Mouse (Mus musculus): ENCODE measurements around the gene Dnajb6. TPM values are rescaled to one million over a fixed set of nuclear protein-coding genes. Genes with fewer than 3 reads are reported as not detected.

Dnajb6 gene
- polyA plus RNA-seq, 1 experiment from 2014 or later: 90.0 TPM

DNA sequence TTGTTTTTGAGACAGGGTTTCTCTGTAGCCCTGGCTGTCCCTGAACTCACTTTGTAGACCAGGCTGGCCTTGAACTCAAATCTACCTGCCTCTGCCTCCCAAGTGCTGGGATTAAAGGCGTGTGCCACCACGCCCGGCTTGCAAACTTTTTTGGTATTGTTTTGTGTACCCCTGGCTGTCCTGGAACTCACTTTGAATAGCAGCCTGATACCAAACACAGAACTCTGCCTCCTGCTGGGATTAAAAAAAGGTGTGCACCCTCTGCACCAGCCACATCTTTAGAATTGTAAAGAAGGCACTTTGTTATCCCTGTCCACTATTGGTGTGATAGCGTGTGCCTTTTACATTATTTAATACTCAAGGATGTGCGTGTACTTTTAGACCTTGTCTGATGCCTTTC lies 2.0 kb downstream of the Dnajb6 start:
- H3K9me3 ChIP-seq (ENCODE audit: control insufficient read depth, low read length): no peaks in the 10 kb centered on the region
- peak overlapping the region; percentile 88 for H3K4me2 ChIP-seq (ENCODE audit: low read length)
- WGBS: 86% methylated on average over 5 of the region's 5 CpGs
- H3K27me3 ChIP-seq (ENCODE audit: control insufficient read depth, insufficient read depth, low read length): no peaks in the 10 kb centered on the region
- peak overlapping the region in 1 of 2 experiments; percentile 93; a peak in 1 of 4 replicates for H3K4me3 ChIP-seq (ENCODE audit: control insufficient read depth in 1 of 2, insufficient read depth in 1 of 2, low read depth in 1 of 2, low read length in 2 of 2)
- no peak overlapping the region for H3K9ac ChIP-seq (ENCODE audit: low read length)
- H3K36me3 ChIP-seq (ENCODE audit: control insufficient read depth, insufficient read depth, low read length): 0 out of 2 replicates have a peak, but pooled peaks cover 3% of the 10 kb centered on the region
- no peak overlapping the region for H3K27ac ChIP-seq (replicated peaks in 1 of 2; ENCODE audit: control insufficient read depth in 1 of 2, insufficient read depth in 1 of 2, low read depth in 2 of 2, low read length in 2 of 2)
- ATAC-seq (ENCODE audit: insufficient number of reproducible peaks, insufficient read depth, low FRiP score, low read depth): no peak
- H3K4me1 ChIP-seq (ENCODE audit: control insufficient read depth in 2 of 2, insufficient read depth in 2 of 2, low read length in 2 of 2): peaks cover 4 to 34% of the 10 kb centered on the region in 2 experiments

DNA sequence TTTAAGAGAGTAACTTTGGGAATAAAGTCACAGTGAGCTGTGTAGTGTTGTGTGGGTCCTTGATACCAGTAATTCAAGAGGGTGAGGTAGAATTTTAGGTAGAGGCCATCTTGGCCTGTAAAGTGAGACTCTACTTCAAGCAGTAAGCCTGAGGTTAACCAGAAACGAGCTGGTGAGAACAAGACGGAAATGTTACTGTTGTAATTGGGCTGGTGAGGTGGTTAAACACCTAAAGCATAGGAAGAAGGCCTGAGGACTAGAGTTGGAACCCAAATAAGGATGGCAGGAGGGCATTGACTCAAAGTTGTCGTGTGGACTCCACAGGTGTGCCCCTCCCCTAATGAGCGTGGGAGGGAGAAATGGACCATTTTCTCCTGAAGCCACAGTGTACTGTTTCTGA lies 2.6 kb downstream of the Dnajb6 start:
- H3K4me2 ChIP-seq (ENCODE audit: low read length): no peak overlapping the region
- no peak overlapping the region for H3K4me3 ChIP-seq (ENCODE audit: control insufficient read depth in 1 of 2, insufficient read depth in 1 of 2, low read depth in 1 of 2, low read length in 2 of 2)
- no peak overlapping the region for H3K9ac ChIP-seq (ENCODE audit: low read length)
- ATAC-seq (ENCODE audit: insufficient number of reproducible peaks, insufficient read depth, low FRiP score, low read depth): no peak
- H3K9me3 ChIP-seq (ENCODE audit: control insufficient read depth, low read length): no peaks in the 10 kb centered on the region
- peaks cover 4 to 34% of the 10 kb centered on the region in 2 experiments for H3K4me1 ChIP-seq (ENCODE audit: control insufficient read depth in 2 of 2, insufficient read depth in 2 of 2, low read length in 2 of 2)
- 0 out of 2 replicates have a peak, but pooled peaks cover 9% of the 10 kb centered on the region for H3K36me3 ChIP-seq (ENCODE audit: control insufficient read depth, insufficient read depth, low read length)
- no peak overlapping the region for H3K27ac ChIP-seq (replicated peaks in 1 of 2; ENCODE audit: control insufficient read depth in 1 of 2, insufficient read depth in 1 of 2, low read depth in 2 of 2, low read length in 2 of 2)
- 86% methylated on average over 4 of the region's 4 CpGs for WGBS
- H3K27me3 ChIP-seq (ENCODE audit: control insufficient read depth, insufficient read depth, low read length): no peaks in the 10 kb centered on the region

DNA sequence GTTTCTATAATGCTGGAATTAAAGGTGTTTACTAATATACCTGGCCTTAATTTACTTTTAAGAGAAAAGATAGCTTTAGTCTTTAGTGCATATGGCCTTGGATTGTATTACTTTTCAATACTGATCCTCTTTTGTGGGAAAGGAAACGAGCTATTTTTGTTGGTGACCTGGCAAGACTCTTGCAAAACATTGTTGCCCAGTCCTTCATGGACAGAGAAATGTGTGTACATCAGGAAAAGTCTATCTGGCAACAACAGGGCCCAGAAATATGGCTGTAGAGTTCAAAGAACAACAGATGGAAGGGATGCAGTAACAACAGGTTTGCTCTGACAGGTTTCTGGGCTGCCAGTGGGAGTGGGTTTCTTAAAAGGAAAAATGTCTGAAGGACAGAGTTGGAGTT lies 5.2 kb downstream of the Dnajb6 start:
- no peak for ATAC-seq (ENCODE audit: insufficient number of reproducible peaks, insufficient read depth, low FRiP score, low read depth)
- peaks cover 4 to 30% of the 10 kb centered on the region in 2 experiments for H3K4me1 ChIP-seq (ENCODE audit: control insufficient read depth in 2 of 2, insufficient read depth in 2 of 2, low read length in 2 of 2)
- 0 out of 2 replicates have a peak, but pooled peaks cover 9% of the 10 kb centered on the region for H3K36me3 ChIP-seq (ENCODE audit: control insufficient read depth, insufficient read depth, low read length)
- H3K27me3 ChIP-seq (ENCODE audit: control insufficient read depth, insufficient read depth, low read length): no peaks in the 10 kb centered on the region
- no peak overlapping the region for H3K4me3 ChIP-seq (ENCODE audit: control insufficient read depth in 1 of 2, insufficient read depth in 1 of 2, low read depth in 1 of 2, low read length in 2 of 2)
- H3K9ac ChIP-seq (ENCODE audit: low read length): peak overlapping the region; percentile 21
- peak overlapping the region in 1 of 2 experiments; percentile 37; a peak in 1 of 4 replicates for H3K27ac ChIP-seq (replicated peaks in 1 of 2; ENCODE audit: control insufficient read depth in 1 of 2, insufficient read depth in 1 of 2, low read depth in 2 of 2, low read length in 2 of 2)
- no peak overlapping the region for H3K4me2 ChIP-seq (ENCODE audit: low read length)
- H3K9me3 ChIP-seq (ENCODE audit: control insufficient read depth, low read length): no peaks in the 10 kb centered on the region
- 68% methylated on average over 1 of the region's 1 CpGs for WGBS

GRCm38 (mm10) chr5:29741093-29741492 lies 5.6 kb downstream of the Dnajb6 start:
- 37% methylated on average over 4 of the region's 4 CpGs for WGBS
- no peak overlapping the region for H3K4me3 ChIP-seq (ENCODE audit: control insufficient read depth in 1 of 2, insufficient read depth in 1 of 2, low read depth in 1 of 2, low read length in 2 of 2)

GRCm38 (mm10) chr5:29747661-29748060 lies 12.2 kb downstream of the Dnajb6 start:
- no peak for ATAC-seq (ENCODE audit: insufficient number of reproducible peaks, insufficient read depth, low FRiP score, low read depth)
- 95% methylated on average over 2 of the region's 2 CpGs for WGBS
- Histone ChIP-seq H3K27ac (replicated peaks in 1 of 2; ENCODE audit: control insufficient read depth in 1 of 2, insufficient read depth in 1 of 2, low read depth in 2 of 2, low read length in 2 of 2) (no peak overlapping the region), H3K4me3 (ENCODE audit: control insufficient read depth in 1 of 2, insufficient read depth in 1 of 2, low read depth in 1 of 2, low read length in 2 of 2) (no peak overlapping the region), H3K27me3 (ENCODE audit: control insufficient read depth, insufficient read depth, low read length) (no peaks in the 10 kb centered on the region), H3K4me2 (ENCODE audit: low read length) (no peak overlapping the region), H3K4me1 (ENCODE audit: control insufficient read depth in 2 of 2, insufficient read depth in 2 of 2, low read length in 2 of 2) (0 out of 4 replicates have a peak, but pooled peaks cover 0 to 5% of the 10 kb centered on the region in 2 experiments), H3K36me3 (ENCODE audit: control insufficient read depth, insufficient read depth, low read length) (peaks cover 41% of the 10 kb centered on the region), H3K9ac (ENCODE audit: low read length) (no peak overlapping the region), H3K9me3 (ENCODE audit: control insufficient read depth, low read length) (no peaks in the 10 kb centered on the region)

More at GRCm38 (mm10) chr5:29741093-29741492, 5.6 kb downstream of the Dnajb6 start:
- Histone ChIP-seq H3K27me3 (ENCODE audit: control insufficient read depth, insufficient read depth, low read length) (no peaks in the 10 kb centered on the region), H3K27ac (replicated peaks in 1 of 2; ENCODE audit: control insufficient read depth in 1 of 2, insufficient read depth in 1 of 2, low read depth in 2 of 2, low read length in 2 of 2) (peak overlapping the region in 1 of 2 experiments; percentile 37; a peak in 1 of 4 replicates), H3K9me3 (ENCODE audit: control insufficient read depth, low read length) (no peaks in the 10 kb centered on the region), H3K4me1 (ENCODE audit: control insufficient read depth in 2 of 2, insufficient read depth in 2 of 2, low read length in 2 of 2) (peaks cover 4 to 30% of the 10 kb centered on the region in 2 experiments), H3K9ac (ENCODE audit: low read length) (peak overlapping the region; percentile 21; the same call in 1 of the 2 replicates), H3K36me3 (ENCODE audit: control insufficient read depth, insufficient read depth, low read length) (0 out of 2 replicates have a peak, but pooled peaks cover 9% of the 10 kb centered on the region), H3K4me2 (ENCODE audit: low read length) (no peak overlapping the region)
- no peak for ATAC-seq (ENCODE audit: insufficient number of reproducible peaks, insufficient read depth, low FRiP score, low read depth)

GRCm38 (mm10) chr5:29751306-29751705 lies 15.8 kb downstream of the Dnajb6 start:
- Histone ChIP-seq H3K27ac (replicated peaks in 1 of 2; ENCODE audit: control insufficient read depth in 1 of 2, insufficient read depth in 1 of 2, low read depth in 2 of 2, low read length in 2 of 2) (no peak overlapping the region), H3K4me2 (ENCODE audit: low read length) (no peak overlapping the region), H3K4me1 (ENCODE audit: control insufficient read depth in 2 of 2, insufficient read depth in 2 of 2, low read length in 2 of 2) (0 out of 4 replicates have a peak, but pooled peaks cover 0 to 5% of the 10 kb centered on the region in 2 experiments), H3K9me3 (ENCODE audit: control insufficient read depth, low read length) (no peaks in the 10 kb centered on the region), H3K36me3 (ENCODE audit: control insufficient read depth, insufficient read depth, low read length) (peaks cover 73% of the 10 kb centered on the region), H3K4me3 (ENCODE audit: control insufficient read depth in 1 of 2, insufficient read depth in 1 of 2, low read depth in 1 of 2, low read length in 2 of 2) (no peak overlapping the region), H3K9ac (ENCODE audit: low read length) (no peak overlapping the region), H3K27me3 (ENCODE audit: control insufficient read depth, insufficient read depth, low read length) (no peaks in the 10 kb centered on the region)
- no peak for ATAC-seq (ENCODE audit: insufficient number of reproducible peaks, insufficient read depth, low FRiP score, low read depth)

- Histone ChIP-seq H3K36me3 (ENCODE audit: control insufficient read depth, insufficient read depth, low read length) (peaks cover 89% of the 10 kb centered on the region), H3K9ac (ENCODE audit: low read length) (no peak overlapping the region), H3K4me1 (ENCODE audit: control insufficient read depth in 2 of 2, insufficient read depth in 2 of 2, low read length in 2 of 2) (0 out of 4 replicates have a peak, but pooled peaks cover 0 to 5% of the 10 kb centered on the region in 2 experiments), H3K4me2 (ENCODE audit: low read length) (no peak overlapping the region), H3K27me3 (ENCODE audit: control insufficient read depth, insufficient read depth, low read length) (no peaks in the 10 kb centered on the region), H3K4me3 (ENCODE audit: control insufficient read depth in 1 of 2, insufficient read depth in 1 of 2, low read depth in 1 of 2, low read length in 2 of 2) (no peak overlapping the region), H3K9me3 (ENCODE audit: control insufficient read depth, low read length) (no peaks in the 10 kb centered on the region), H3K27ac (replicated peaks in 1 of 2; ENCODE audit: control insufficient read depth in 1 of 2, insufficient read depth in 1 of 2, low read depth in 2 of 2, low read length in 2 of 2) (no peak overlapping the region)
- no peak for ATAC-seq (ENCODE audit: insufficient number of reproducible peaks, insufficient read depth, low FRiP score, low read depth)
Measured at GRCm38 (mm10) chr5:29752894-29753293, 17.4 kb downstream of the Dnajb6 start.

- H3K4me3 ChIP-seq (ENCODE audit: control insufficient read depth in 1 of 2, insufficient read depth in 1 of 2, low read depth in 1 of 2, low read length in 2 of 2): no peak overlapping the region
- peaks cover 84% of the 10 kb centered on the region for H3K36me3 ChIP-seq (ENCODE audit: control insufficient read depth, insufficient read depth, low read length)
- H3K4me2 ChIP-seq (ENCODE audit: low read length): no peak overlapping the region
- no peak for ATAC-seq (ENCODE audit: insufficient number of reproducible peaks, insufficient read depth, low FRiP score, low read depth)
- H3K27me3 ChIP-seq (ENCODE audit: control insufficient read depth, insufficient read depth, low read length): no peaks in the 10 kb centered on the region
- no peak overlapping the region for H3K27ac ChIP-seq (replicated peaks in 1 of 2; ENCODE audit: control insufficient read depth in 1 of 2, insufficient read depth in 1 of 2, low read depth in 2 of 2, low read length in 2 of 2)
- no peaks in the 10 kb centered on the region for H3K9me3 ChIP-seq (ENCODE audit: control insufficient read depth, low read length)
- H3K4me1 ChIP-seq (ENCODE audit: control insufficient read depth in 2 of 2, insufficient read depth in 2 of 2, low read length in 2 of 2): 0 out of 4 replicates have a peak, but pooled peaks cover 0 to 4% of the 10 kb centered on the region in 2 experiments
- WGBS: 77% methylated on average over 5 of the region's 5 CpGs
- no peak overlapping the region for H3K9ac ChIP-seq (ENCODE audit: low read length)
Measured at GRCm38 (mm10) chr5:29759318-29759717, 23.8 kb downstream of the Dnajb6 start.

All from heart, embryonic 14.5 days (tissue).